Mouse (Mus musculus): ENCODE results near the gene Elf5. TPM values are rescaled to one million over a fixed set of nuclear protein-coding genes. Genes with fewer than 3 reads are reported as not detected.

The Elf5 gene
- polyA plus RNA-seq, 1 experiment: not detected

- TF ChIP-seq CTCF (IDR thresholded peaks at IDR 0.05; ENCODE audit: low read depth, low read length): no peak
- TF ChIP-seq POLR2A (IDR thresholded peaks at IDR 0.05; ENCODE audit: borderline replicate concordance, low read depth, low read length): no peak
- H3K4me3 ChIP-seq (ENCODE audit: insufficient read depth, low read length): no peak overlapping the region
- no peak overlapping the region for H3K27ac ChIP-seq (ENCODE audit: insufficient read depth, low read depth, low read length)
- no peaks in the 10 kb centered on the region for H3K4me1 ChIP-seq (ENCODE audit: control insufficient read depth, insufficient read depth, low read length)
Measured at GRCm38 (mm10) chr2:103452550-103452949, 41.1 kb downstream of the Elf5 start.

DNA sequence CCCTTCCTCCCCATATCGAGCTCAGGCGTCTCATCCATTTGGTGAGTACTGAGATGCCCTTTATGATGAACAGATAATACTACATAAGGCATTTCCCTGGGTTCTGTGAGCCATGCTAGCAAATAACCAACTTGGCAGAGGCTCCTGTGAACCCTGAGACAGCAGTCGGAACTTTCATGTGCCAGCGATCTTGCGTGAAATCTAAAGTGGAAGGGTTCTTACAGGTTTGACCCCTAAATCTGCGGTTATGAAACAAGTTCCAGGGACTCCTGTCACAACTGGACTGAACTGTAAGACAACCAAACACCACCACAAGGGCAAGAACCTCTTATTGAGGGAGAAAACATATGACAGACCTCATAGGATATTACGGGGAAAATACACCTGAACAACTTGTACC is 44.3 kb downstream of the Elf5 start:
- no peak overlapping the region for H3K27ac ChIP-seq (ENCODE audit: insufficient read depth, low read depth, low read length)
- H3K4me1 ChIP-seq (ENCODE audit: control insufficient read depth, insufficient read depth, low read length): no peaks in the 10 kb centered on the region
- H3K4me3 ChIP-seq (ENCODE audit: insufficient read depth, low read length): no peak overlapping the region
- TF ChIP-seq POLR2A (IDR thresholded peaks at IDR 0.05; ENCODE audit: borderline replicate concordance, low read depth, low read length) (no peak), CTCF (IDR thresholded peaks at IDR 0.05; ENCODE audit: low read depth, low read length) (no peak)

GRCm38 (mm10) chr2:103456646-103457045 is 45.2 kb downstream of the Elf5 start:
- H3K27ac ChIP-seq (ENCODE audit: insufficient read depth, low read depth, low read length): no peak overlapping the region
- H3K4me3 ChIP-seq (ENCODE audit: insufficient read depth, low read length): no peak overlapping the region
- TF ChIP-seq CTCF (IDR thresholded peaks at IDR 0.05; ENCODE audit: low read depth, low read length): peak; percentile 74
- no peak for TF ChIP-seq POLR2A (IDR thresholded peaks at IDR 0.05; ENCODE audit: borderline replicate concordance, low read depth, low read length)

GRCm38 (mm10) chr2:103457048-103457447 is 45.6 kb downstream of the Elf5 start:
- TF ChIP-seq CTCF (IDR thresholded peaks at IDR 0.05; ENCODE audit: low read depth, low read length) (no peak), POLR2A (IDR thresholded peaks at IDR 0.05; ENCODE audit: borderline replicate concordance, low read depth, low read length) (no peak)

More at GRCm38 (mm10) chr2:103456646-103457045, 45.2 kb downstream of the Elf5 start:
- no peaks in the 10 kb centered on the region for H3K4me1 ChIP-seq (ENCODE audit: control insufficient read depth, insufficient read depth, low read length)

GRCm38 (mm10) chr2:103457628-103458027 is 46.1 kb downstream of the Elf5 start:
- TF ChIP-seq POLR2A (IDR thresholded peaks at IDR 0.05; ENCODE audit: borderline replicate concordance, low read depth, low read length): no peak
- no peak for TF ChIP-seq CTCF (IDR thresholded peaks at IDR 0.05; ENCODE audit: low read depth, low read length)
- Histone ChIP-seq H3K4me1 (ENCODE audit: control insufficient read depth, insufficient read depth, low read length) (no peaks in the 10 kb centered on the region), H3K4me3 (ENCODE audit: insufficient read depth, low read length) (no peak overlapping the region), H3K27ac (ENCODE audit: insufficient read depth, low read depth, low read length) (no peak overlapping the region)

More at GRCm38 (mm10) chr2:103457048-103457447, 45.6 kb downstream of the Elf5 start:
- Histone ChIP-seq H3K4me1 (ENCODE audit: control insufficient read depth, insufficient read depth, low read length) (no peaks in the 10 kb centered on the region), H3K4me3 (ENCODE audit: insufficient read depth, low read length) (no peak overlapping the region), H3K27ac (ENCODE audit: insufficient read depth, low read depth, low read length) (no peak overlapping the region)

DNA sequence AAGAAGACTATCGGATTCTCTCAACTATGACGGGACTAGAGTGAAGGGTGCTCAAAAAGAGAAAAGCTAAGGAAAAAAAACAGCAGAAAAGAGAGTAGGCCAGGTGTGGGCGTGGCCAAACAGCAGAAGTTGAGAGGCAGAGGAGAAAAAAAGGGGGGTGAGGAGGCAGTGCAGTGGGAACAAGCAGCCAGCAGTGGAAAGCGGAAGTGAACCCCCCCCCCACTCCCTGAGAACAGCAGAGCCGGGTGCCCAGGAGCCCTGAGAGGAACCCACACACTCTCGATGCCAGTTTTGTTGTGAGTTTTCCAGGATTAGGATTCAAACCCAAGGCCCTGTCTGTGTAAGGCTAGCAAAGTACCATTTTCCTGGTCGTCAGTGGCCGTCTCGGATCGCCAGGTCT is 47.6 kb downstream of the Elf5 start:
- TF ChIP-seq CTCF (IDR thresholded peaks at IDR 0.05; ENCODE audit: low read depth, low read length) (no peak), POLR2A (IDR thresholded peaks at IDR 0.05; ENCODE audit: borderline replicate concordance, low read depth, low read length) (no peak)
- no peak overlapping the region for H3K4me3 ChIP-seq (ENCODE audit: insufficient read depth, low read length)
- H3K27ac ChIP-seq (ENCODE audit: insufficient read depth, low read depth, low read length): no peak overlapping the region
- H3K4me1 ChIP-seq (ENCODE audit: control insufficient read depth, insufficient read depth, low read length): no peaks in the 10 kb centered on the region

GRCm38 (mm10) chr2:103461210-103461609 is 49.7 kb downstream of the Elf5 start:
- H3K4me3 ChIP-seq (ENCODE audit: insufficient read depth, low read length): no peak overlapping the region
- H3K27ac ChIP-seq (ENCODE audit: insufficient read depth, low read depth, low read length): no peak overlapping the region
- no peaks in the 10 kb centered on the region for H3K4me1 ChIP-seq (ENCODE audit: control insufficient read depth, insufficient read depth, low read length)
- TF ChIP-seq POLR2A (IDR thresholded peaks at IDR 0.05; ENCODE audit: borderline replicate concordance, low read depth, low read length) (no peak), CTCF (IDR thresholded peaks at IDR 0.05; ENCODE audit: low read depth, low read length) (no peak)

DNA sequence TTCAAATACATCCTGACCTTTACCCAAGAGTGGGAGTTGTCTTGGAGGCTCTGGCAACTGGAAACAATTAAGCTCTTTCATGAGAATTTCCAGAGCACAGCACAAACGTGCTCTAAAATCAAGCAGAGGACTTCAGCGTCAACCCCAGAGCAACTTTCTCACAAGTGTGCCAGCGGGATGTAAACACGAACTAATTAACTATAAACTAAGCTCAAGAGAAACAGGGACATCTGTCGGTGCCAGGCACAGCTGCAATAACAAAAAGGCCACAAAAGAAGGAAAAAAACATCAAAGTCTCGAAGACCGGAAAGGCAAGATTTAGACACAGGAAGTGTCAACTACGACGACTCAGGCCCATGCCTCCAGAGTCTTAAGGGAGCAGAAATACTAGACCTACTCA is 50.3 kb downstream of the Elf5 start:
- Histone ChIP-seq H3K4me1 (ENCODE audit: control insufficient read depth, insufficient read depth, low read length) (no peaks in the 10 kb centered on the region), H3K27ac (ENCODE audit: insufficient read depth, low read depth, low read length) (no peak overlapping the region), H3K4me3 (ENCODE audit: insufficient read depth, low read length) (no peak overlapping the region)
- no peak for TF ChIP-seq POLR2A (IDR thresholded peaks at IDR 0.05; ENCODE audit: borderline replicate concordance, low read depth, low read length)
- TF ChIP-seq CTCF (IDR thresholded peaks at IDR 0.05; ENCODE audit: low read depth, low read length): no peak

GRCm38 (mm10) chr2:103462746-103463145 is 51.3 kb downstream of the Elf5 start:
- no peak overlapping the region for H3K27ac ChIP-seq (ENCODE audit: insufficient read depth, low read depth, low read length)
- TF ChIP-seq POLR2A (IDR thresholded peaks at IDR 0.05; ENCODE audit: borderline replicate concordance, low read depth, low read length): no peak
- TF ChIP-seq CTCF (IDR thresholded peaks at IDR 0.05; ENCODE audit: low read depth, low read length): no peak
- no peaks in the 10 kb centered on the region for H3K4me1 ChIP-seq (ENCODE audit: control insufficient read depth, insufficient read depth, low read length)
- no peak overlapping the region for H3K4me3 ChIP-seq (ENCODE audit: insufficient read depth, low read length)

GRCm38 (mm10) chr2:103464524-103464923 is 53.0 kb downstream of the Elf5 start:
- TF ChIP-seq CTCF (IDR thresholded peaks at IDR 0.05; ENCODE audit: low read depth, low read length) (no peak), POLR2A (IDR thresholded peaks at IDR 0.05; ENCODE audit: borderline replicate concordance, low read depth, low read length) (no peak)
- no peak overlapping the region for H3K4me3 ChIP-seq (ENCODE audit: insufficient read depth, low read length)
- H3K4me1 ChIP-seq (ENCODE audit: control insufficient read depth, insufficient read depth, low read length): no peaks in the 10 kb centered on the region
- no peak overlapping the region for H3K27ac ChIP-seq (ENCODE audit: insufficient read depth, low read depth, low read length)

DNA sequence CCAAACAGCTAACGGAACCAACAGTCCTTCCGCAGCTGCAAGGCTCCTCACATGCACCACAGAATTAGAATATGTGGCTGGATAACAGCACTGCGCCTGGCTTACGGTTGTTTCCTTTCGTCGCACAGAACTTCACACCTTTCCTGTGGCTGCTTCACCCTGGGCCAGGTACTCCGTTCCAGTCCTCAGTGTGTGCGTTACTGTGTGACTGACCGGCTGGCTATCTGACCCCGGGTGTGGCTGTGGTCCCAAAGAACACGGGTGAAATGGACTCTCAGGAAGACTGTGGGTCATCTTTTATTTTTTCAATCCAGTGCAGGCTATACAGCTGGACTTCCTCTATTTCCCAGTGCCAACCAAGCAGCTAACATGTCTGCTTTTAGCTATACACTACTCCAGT is 53.9 kb downstream of the Elf5 start:
- Histone ChIP-seq H3K27ac (ENCODE audit: insufficient read depth, low read depth, low read length) (no peak overlapping the region), H3K4me3 (ENCODE audit: insufficient read depth, low read length) (no peak overlapping the region), H3K4me1 (ENCODE audit: control insufficient read depth, insufficient read depth, low read length) (no peaks in the 10 kb centered on the region)
- TF ChIP-seq CTCF (IDR thresholded peaks at IDR 0.05; ENCODE audit: low read depth, low read length) (no peak), POLR2A (IDR thresholded peaks at IDR 0.05; ENCODE audit: borderline replicate concordance, low read depth, low read length) (no peak)
